Comparison of ENCODE assay signal across 8 mouse cellular contexts in genomic region chr13:12702111-12702803, GRCm38 (mm10).
A peak's percentile ranks its signal among the peaks of the same experiment; 100 is the strongest.
DNase-seq lines count a peak whose midpoint lies in the region; ATAC-seq and TF ChIP-seq lines count a peak whose summit lies in the region.
"Not testable (repeated sequence)": the region's sequence is repeated elsewhere in the genome, so short reads cannot be mapped to it uniquely, and the experiment has no call there.

No protein-coding gene starts in this region.

- intact Hi-C loops in heart, postnatal 36 days (cut with DNase I), result not testable (repeated sequence)

- H3K27ac ChIP-seq in ES-Bruce4 (ENCODE audit: insufficient read depth, low read length); embryonic facial prominence, embryonic 15.5 days (replicated peaks); kidney, adult 2 months (ENCODE audit: insufficient read depth, low read depth, low read length); limb, embryonic 15.5 days: not testable (repeated sequence)

- not testable (repeated sequence) for H3K36me3 ChIP-seq in ES-Bruce4 (ENCODE audit: control insufficient read depth, insufficient read depth, low read length, poor library complexity, severe bottlenecking); embryonic facial prominence, embryonic 15.5 days; kidney, adult 2 months (ENCODE audit: control insufficient read depth, insufficient read depth, low read length); limb, embryonic 15.5 days

- not testable (repeated sequence) for H3K27me3 ChIP-seq in ES-Bruce4 (ENCODE audit: control insufficient read depth, insufficient read depth, low read length, poor library complexity, severe bottlenecking); embryonic facial prominence, embryonic 15.5 days; kidney, adult 2 months (replicated peaks; ENCODE audit: control insufficient read depth, insufficient read depth, low read length); limb, embryonic 15.5 days

- under 1% methylated on average over 32 of the region's 46 CpGs for WGBS in embryonic facial prominence, embryonic 15.5 days
- under 1% methylated on average over 31 of the region's 46 CpGs for WGBS in kidney, adult 2 months
- WGBS in limb, embryonic 15.5 days, result under 1% methylated on average over 32 of the region's 46 CpGs

- H3K4me1 ChIP-seq in ES-Bruce4 (ENCODE audit: control insufficient read depth, insufficient read depth, low read length); embryonic facial prominence, embryonic 15.5 days; kidney, adult 2 months (ENCODE audit: control insufficient read depth, insufficient read depth, low read length); limb, embryonic 15.5 days: not testable (repeated sequence)

- peak overlapping the region; percentile 38 for H3K4me2 ChIP-seq in embryonic facial prominence, embryonic 15.5 days (replicated peaks)
- peak overlapping the region; percentile 34 for H3K4me2 ChIP-seq in limb, embryonic 15.5 days

- not testable (repeated sequence) for H3K9ac ChIP-seq in ES-Bruce4 (ENCODE audit: low read depth, poor library complexity, severe bottlenecking); embryonic facial prominence, embryonic 15.5 days; limb, embryonic 15.5 days

- H3K4me3 ChIP-seq in ES-Bruce4 (ENCODE audit: low read depth, low read length), result peak overlapping the region; percentile 70
- H3K4me3 ChIP-seq in embryonic facial prominence, embryonic 15.5 days (replicated peaks), result peak overlapping the region; percentile 30
- H3K4me3 ChIP-seq in kidney, adult 2 months (ENCODE audit: insufficient read depth, low read depth, low read length), result peak overlapping the region; percentile 25; the same call in 1 of the 2 replicates
- peak overlapping the region; percentile 31 for H3K4me3 ChIP-seq in limb, embryonic 15.5 days

- DNase-seq in heart, postnatal 36 days, result peak; percentile 33 to 56
- DNase-seq in kidney, adult 2 months, result peak; percentile 61
- peak; percentile 17 for DNase-seq in ovary, postnatal 10 days (ENCODE audit: low spot score)

- not testable (repeated sequence) for TF ChIP-seq EP300 in ES-Bruce4 (IDR thresholded peaks at IDR 0.05; ENCODE audit: insufficient read depth, low read depth, low read length)

- TF ChIP-seq POLR2A in ES-Bruce4 (IDR thresholded peaks at IDR 0.05; ENCODE audit: insufficient read depth, low read length); kidney, adult 2 months (IDR thresholded peaks at IDR 0.05; ENCODE audit: low read depth, low read length): not testable (repeated sequence)

- TF ChIP-seq CTCF in ES-Bruce4 (IDR thresholded peaks at IDR 0.05; ENCODE audit: low read depth, low read length); kidney, adult 2 months (conservative IDR thresholded peaks at IDR 0.05; ENCODE audit: insufficient read depth, insufficient read length, low read depth, low read length): not testable (repeated sequence)

- peak; percentile 84 for ATAC-seq in embryonic facial prominence, embryonic 15.5 days (ENCODE audit: insufficient number of reproducible peaks, low FRiP score, low TSS enrichment, low read depth)
- peak; percentile 31 for ATAC-seq in granulocyte monocyte progenitor cell, adult 5-6 weeks (replicated peaks; ENCODE audit: poor library complexity, severe bottlenecking)
- ATAC-seq in limb, embryonic 15.5 days (ENCODE audit: insufficient number of reproducible peaks, low FRiP score, low TSS enrichment, low read depth), result peak; percentile 85
- 0 out of 2 replicates have a peak, but pooled peaks have one; percentile 8 for ATAC-seq in megakaryocyte progenitor cell, adult 5-6 weeks (replicated peaks; ENCODE audit: poor library complexity)

- not testable (repeated sequence) for H3K9me3 ChIP-seq in ES-Bruce4 (replicated peaks; ENCODE audit: control insufficient read depth, insufficient read depth, low read length, poor library complexity, severe bottlenecking); embryonic facial prominence, embryonic 15.5 days (replicated peaks); limb, embryonic 15.5 days

Comparison
In these comparisons a context has a peak if more than half of its experiments do, and no peak if none do; other contexts are left out.
1. ATAC-seq: peak in every context shown above with its lines; median percentile 85 in limb, embryonic 15.5 days; 84 in embryonic facial prominence, embryonic 15.5 days; 31 in granulocyte monocyte progenitor cell, adult 5-6 weeks; 8 in megakaryocyte progenitor cell, adult 5-6 weeks.